Mouse (Mus musculus) embryo, embryonic 9.5 days (tissue): ENCODE measurements around the gene Phactr2.

ENCODE experiments used
- DNase-seq: peaks from one replicate; pipeline ENCODE4 v3.0.0-alpha.2; 2017; ENCODE audit errors: extremely low spot score

Phactr2 gene

DNA sequence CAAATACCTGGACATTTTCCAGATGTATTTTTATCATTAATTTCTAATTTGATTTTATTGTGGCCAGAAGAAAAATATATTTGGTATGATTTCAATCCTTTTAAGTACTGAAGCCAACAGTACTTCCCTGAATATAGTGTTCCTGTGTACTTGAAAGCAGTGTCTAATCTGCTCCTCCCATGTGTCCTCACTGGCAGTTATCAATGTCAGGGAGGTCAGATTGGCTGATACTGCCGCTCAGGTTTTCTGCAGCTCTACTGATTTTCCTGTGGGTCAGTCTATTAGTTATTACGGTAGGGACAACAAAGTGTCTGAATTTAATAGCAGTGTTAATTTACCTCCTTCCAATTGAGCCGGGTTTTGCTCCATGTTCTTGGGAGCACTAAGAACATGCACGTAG, 312.2 kb downstream of the Phactr2 start:
- DNase-seq, result no peak

DNA sequence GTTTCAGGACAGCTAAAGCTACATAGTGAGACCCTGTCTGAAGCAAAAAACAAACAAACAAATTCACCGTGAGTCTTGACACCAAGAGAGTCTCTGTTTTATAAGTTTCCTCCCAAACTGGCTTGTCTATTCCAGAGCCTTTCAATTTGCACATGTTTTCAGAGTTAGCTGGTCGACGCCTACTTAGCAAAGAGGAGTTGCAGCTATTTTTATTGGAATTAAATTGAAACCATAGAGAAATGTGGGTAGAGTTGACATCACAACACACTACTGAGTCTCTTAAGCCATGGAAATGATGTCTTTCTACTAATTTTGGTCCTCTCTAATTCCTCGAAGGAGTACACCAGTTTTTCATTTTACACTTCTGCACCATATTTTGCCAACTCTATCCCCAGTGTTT, 313.3 kb downstream of the Phactr2 start:
- DNase-seq, result no peak
